Mouse (Mus musculus): Measurements from ENCODE around the gene Cep170b.

Gene Cep170b

GRCm38 (mm10) chr12:112763176-112763575 is 42.9 kb downstream of the Cep170b start:
- DNase-seq (ENCODE audit: inconsistent ontology term) = no peak

DNA sequence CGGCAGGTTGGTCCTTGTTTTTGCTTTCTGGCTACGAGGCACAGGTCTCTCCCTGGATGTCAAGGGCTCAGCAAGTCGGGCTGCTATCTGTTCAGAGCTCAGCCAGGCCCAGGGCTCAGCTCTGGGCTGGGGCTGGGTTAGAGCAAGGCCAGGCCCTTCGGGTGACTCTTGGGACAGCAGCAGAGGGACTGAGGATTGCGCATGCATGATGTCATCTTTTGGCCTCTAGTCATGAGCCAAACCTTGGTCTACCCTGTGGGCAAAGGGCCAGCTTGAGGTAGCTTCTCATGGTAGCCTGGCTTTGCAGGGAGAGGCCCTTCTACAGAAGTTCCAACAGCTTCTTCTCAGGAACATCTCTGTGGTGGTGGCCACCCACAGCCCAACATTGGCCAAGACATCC is 43.9 kb downstream of the Cep170b start:
- DNase-seq (ENCODE audit: inconsistent ontology term) = no peak

DNA sequence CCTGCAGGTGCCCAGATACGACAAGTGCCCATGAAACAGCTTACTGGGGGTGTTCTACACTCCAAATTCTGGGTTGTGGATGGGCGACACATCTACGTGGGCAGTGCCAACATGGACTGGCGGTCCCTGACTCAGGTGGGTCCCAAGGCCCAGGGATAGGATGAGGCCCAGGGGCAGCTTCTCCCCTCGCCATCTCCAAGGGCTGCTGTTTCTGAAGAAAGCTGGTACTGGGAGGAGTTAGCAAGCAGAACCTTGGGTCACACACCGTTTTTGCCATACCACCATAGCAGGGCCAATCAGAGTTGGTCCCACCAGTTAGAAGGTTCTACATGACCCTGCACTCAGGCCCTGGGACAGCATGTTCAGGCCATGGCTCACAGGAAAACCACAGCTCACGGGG is 44.7 kb downstream of the Cep170b start:
- DNase-seq (ENCODE audit: inconsistent ontology term) = no peak

GRCm38 (mm10) chr12:112766586-112766985 is 46.3 kb downstream of the Cep170b start:
- DNase-seq (ENCODE audit: inconsistent ontology term) = no peak

- DNase-seq (ENCODE audit: inconsistent ontology term) = no peak
Observed at GRCm38 (mm10) chr12:112767036-112767890, 47.0 kb downstream of the Cep170b start.

DNA sequence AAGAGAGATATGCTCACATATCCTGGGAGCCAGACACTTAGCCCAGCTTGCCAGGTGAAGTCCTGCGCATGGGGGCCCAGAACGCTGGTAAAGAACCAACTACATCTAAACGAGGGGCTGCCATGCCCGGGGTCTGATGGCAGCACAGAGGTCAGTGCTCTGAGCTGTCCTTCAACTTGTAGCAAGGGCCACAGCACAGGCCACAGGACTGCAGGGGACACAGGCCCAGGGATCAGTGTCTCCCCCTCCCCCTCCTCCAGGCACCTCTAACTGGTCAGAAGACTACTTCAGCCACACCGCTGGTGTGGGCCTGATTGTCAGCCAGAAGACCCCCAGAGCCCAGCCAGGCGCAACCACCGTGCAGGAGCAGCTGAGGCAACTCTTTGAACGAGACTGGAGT is 47.9 kb downstream of the Cep170b start:
- no peak for DNase-seq (ENCODE audit: inconsistent ontology term)

GRCm38 (mm10) chr12:112769031-112769430 is 48.8 kb downstream of the Cep170b start:
- DNase-seq (ENCODE audit: inconsistent ontology term) = no peak

GRCm38 (mm10) chr12:112769751-112770150 is 49.5 kb downstream of the Cep170b start:
- DNase-seq (ENCODE audit: inconsistent ontology term) = no peak

GRCm38 (mm10) chr12:112770396-112770795 is 50.1 kb downstream of the Cep170b start:
- DNase-seq (ENCODE audit: inconsistent ontology term) = no peak

- DNase-seq (ENCODE audit: inconsistent ontology term) = no peak
Observed at GRCm38 (mm10) chr12:112772306-112772705, 52.1 kb downstream of the Cep170b start.

- no peak for DNase-seq (ENCODE audit: inconsistent ontology term)
Observed at GRCm38 (mm10) chr12:112773366-112773765, 53.1 kb downstream of the Cep170b start.

DNA sequence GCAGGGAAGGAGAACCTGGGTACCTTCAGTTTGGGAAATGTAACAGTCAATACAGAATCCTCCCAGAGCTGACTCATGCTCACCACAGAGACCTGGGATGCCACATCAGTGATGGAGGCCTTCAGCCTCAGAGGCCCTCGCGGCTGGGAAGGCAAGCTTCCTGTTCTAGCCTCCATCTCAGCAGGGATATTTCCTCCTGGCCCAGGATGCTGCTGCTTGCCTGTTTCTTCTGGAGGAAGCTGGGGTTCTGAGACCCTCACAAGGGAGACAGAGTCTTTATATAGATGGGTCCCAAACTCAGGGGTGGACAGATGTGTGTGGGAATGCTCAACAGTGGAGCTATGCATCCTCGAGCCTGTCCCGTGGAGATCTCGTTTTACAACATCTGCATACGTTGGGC is 53.8 kb downstream of the Cep170b start:
- no peak for DNase-seq (ENCODE audit: inconsistent ontology term)

GRCm38 (mm10) chr12:112774481-112774880 is 54.2 kb downstream of the Cep170b start:
- DNase-seq (ENCODE audit: inconsistent ontology term) = no peak

DNA sequence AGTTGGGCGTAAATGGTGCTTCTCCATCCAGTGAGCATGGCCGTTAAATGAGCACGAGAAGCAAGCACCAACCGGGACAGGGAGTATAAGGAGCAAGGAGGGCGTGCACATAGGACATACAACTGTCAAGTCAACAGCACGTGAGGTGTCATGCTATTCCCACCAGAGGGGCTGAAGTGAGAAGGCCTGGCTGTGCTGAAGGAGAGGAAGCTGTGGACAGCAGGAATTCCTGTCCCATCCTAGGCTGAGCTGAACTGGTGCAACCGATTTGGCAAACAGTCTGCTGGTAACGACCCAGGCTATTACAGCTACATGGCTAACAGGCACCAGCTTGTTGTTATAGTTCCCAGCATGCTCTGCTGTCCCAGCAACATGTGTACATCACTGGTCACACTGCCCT is 70.8 kb downstream of the Cep170b start:
- no peak for DNase-seq (ENCODE audit: inconsistent ontology term)

DNA sequence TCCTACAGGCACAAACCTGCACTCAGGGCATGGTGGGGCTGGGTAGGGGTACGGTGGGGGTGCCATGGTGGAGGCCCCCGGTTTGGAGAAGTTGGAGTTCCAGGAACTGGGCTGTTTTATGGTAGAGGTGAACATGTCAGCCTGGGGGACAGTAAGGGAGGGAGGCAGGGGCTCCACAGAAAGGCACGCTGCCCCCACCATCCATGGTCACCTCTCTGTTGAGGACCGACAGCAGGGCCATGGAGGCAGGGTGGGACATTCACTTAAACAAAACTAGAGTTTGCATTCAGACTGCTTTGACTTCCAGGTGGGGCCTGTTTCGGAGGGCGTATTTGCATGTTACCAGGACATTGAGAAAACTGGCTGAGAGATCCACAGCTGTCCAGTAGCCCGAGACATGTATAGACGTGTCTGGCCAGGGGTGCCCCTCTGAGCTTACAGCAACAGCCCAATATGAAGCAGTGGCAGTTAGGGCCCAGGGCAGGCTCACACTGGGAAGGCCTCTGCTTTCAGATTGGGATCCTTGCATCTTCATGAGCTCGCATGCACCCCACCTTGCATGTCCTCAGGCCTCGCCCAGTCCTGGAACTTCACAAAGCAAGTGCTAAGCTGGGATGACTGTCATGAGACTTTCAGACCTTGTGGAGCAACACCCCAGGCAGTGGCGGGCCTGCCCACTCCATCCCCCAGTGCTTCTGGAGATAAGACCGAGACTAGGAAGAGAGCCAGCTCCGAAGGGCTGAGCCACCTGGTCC is 73.5 kb downstream of the Cep170b start:
- DNase-seq (ENCODE audit: inconsistent ontology term) = peak; percentile 63

GRCm38 (mm10) chr12:112794356-112794816 is 74.1 kb downstream of the Cep170b start:
- DNase-seq (ENCODE audit: inconsistent ontology term) = peak; percentile 37

- DNase-seq (ENCODE audit: inconsistent ontology term) = no peak
Observed at GRCm38 (mm10) chr12:112794998-112795397, 74.7 kb downstream of the Cep170b start.

GRCm38 (mm10) chr12:112795466-112796104 is 75.3 kb downstream of the Cep170b start:
- DNase-seq (ENCODE audit: inconsistent ontology term) = peak; percentile 84

Measured in Muller cell, postnatal 12 days (primary cell).